Mouse (Mus musculus): ENCODE measurements around the gene Arhgap1. TPM values are rescaled to one million over a fixed set of nuclear protein-coding genes. Genes with fewer than 3 reads are reported as not detected.
A peak's percentile ranks its signal among the peaks of the same experiment; 100 is the strongest.

Arhgap1 gene
- polyA plus RNA-seq, 1 experiment from 2014 or later, result 96.3 TPM

GRCm38 (mm10) chr2:91710272-91711234, 60.9 kb downstream of the Arhgap1 start, which contains the start of the genes Atg13 and Harbi1:
Gene Atg13, minus strand, starts transcription at chr2:91710576.
Gene Harbi1, plus strand, starts transcription at chr2:91710852.
- no peaks in the 10 kb centered on the region for H3K9me3 ChIP-seq
- no peaks in the 10 kb centered on the region for H3K27me3 ChIP-seq (ENCODE audit: insufficient read depth, poor library complexity, severe bottlenecking)
- DNase-seq (ENCODE audit: low spot score), result peak; percentile 89
- peak within 1 kb of the TSS; percentile 91 for H3K4me3 ChIP-seq
- H3K36me3 ChIP-seq, result peaks cover 5% of the 10 kb centered on the region; the same call in 1 of the 2 replicates
- peaks cover 22% of the 10 kb centered on the region for H3K4me1 ChIP-seq (replicated peaks)
- peak within 1 kb of the TSS; percentile 96 for H3K27ac ChIP-seq
- WGBS, result under 1% methylated on average over 66 of the region's 66 CpGs

GRCm38 (mm10) chr2:91711256-91711925, 61.7 kb downstream of the Arhgap1 start:
- WGBS, result 5% methylated on average over 8 of the region's 8 CpGs
- Histone ChIP-seq H3K27ac (peak overlapping the region; percentile 96), H3K9me3 (no peaks in the 10 kb centered on the region), H3K27me3 (ENCODE audit: insufficient read depth, poor library complexity, severe bottlenecking) (no peaks in the 10 kb centered on the region), H3K4me1 (replicated peaks) (peaks cover 22% of the 10 kb centered on the region), H3K4me3 (peak overlapping the region; percentile 91), H3K36me3 (peaks cover 12% of the 10 kb centered on the region)
- peak; percentile 4 for DNase-seq (ENCODE audit: low spot score)

DNA sequence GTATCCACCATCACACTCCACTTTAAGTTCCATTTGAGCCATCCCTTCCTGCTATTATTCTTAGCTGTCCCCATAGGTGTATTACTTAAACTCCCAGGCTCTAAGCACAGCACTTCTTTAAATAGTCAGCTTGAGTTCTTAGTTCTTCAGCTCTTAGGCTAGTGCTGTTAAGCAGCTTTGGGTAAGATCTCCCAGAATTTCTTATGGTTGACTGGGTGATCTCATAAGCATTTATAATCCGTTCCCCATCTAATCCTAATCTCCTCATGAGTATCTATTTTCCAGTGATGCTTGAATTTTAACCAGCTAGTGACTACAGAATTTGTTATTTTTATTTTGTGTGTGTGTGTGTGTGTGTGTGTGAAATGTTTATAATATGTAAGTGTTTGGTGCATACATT, 65.3 kb downstream of the Arhgap1 start:
- DNase-seq (ENCODE audit: low spot score), result no peak
- peaks cover 15% of the 10 kb centered on the region for H3K4me1 ChIP-seq (replicated peaks)
- no peak overlapping the region for H3K4me3 ChIP-seq
- whole genome bisulfite sequencing, result 90% methylated on average over 1 of the region's 1 CpGs
- H3K36me3 ChIP-seq, result peaks cover 24% of the 10 kb centered on the region
- H3K9me3 ChIP-seq, result no peaks in the 10 kb centered on the region
- H3K27me3 ChIP-seq (ENCODE audit: insufficient read depth, poor library complexity, severe bottlenecking), result no peaks in the 10 kb centered on the region
- no peak overlapping the region for H3K27ac ChIP-seq

DNA sequence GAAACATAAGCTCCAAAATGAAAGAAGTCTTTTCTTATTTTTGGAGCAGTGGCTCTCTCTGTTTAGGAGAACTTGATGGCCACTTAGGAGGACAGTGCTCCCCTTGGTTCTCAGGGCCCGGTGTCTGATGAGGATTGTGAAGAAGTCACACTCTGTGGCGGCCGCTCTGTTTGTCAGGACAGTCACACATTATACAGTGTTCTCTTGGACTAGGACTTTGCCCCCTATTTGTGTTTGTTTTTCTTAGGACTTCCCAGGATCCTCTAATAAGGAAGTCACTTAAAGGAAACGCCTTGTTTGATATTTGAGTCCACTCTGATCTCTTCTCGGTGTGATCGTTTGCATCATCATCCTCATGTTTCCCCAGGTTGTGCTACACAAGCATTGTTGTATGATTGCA, 68.6 kb downstream of the Arhgap1 start:
- no peak for DNase-seq (ENCODE audit: low spot score)
- Histone ChIP-seq H3K36me3 (peaks cover 39% of the 10 kb centered on the region), H3K4me3 (no peak overlapping the region), H3K27me3 (ENCODE audit: insufficient read depth, poor library complexity, severe bottlenecking) (no peaks in the 10 kb centered on the region), H3K9me3 (no peaks in the 10 kb centered on the region), H3K4me1 (replicated peaks) (no peaks in the 10 kb centered on the region), H3K27ac (no peak overlapping the region)
- WGBS, result 85% methylated on average over 6 of the region's 6 CpGs

Other genes with a start within 250 kb of the Arhgap1 start
- 86.4 and 96.7 TPM in 2 replicates for gene 1110051M20Rik, start 205.2 kb upstream of the Arhgap1 start, polyA plus RNA-seq (2016; fragmentation: Nextera tagmentation; extraction: Ambion mirVana)
- 6.4 and 7.6 TPM in 2 replicates for gene Lrp4, start 192.3 kb upstream of the Arhgap1 start, polyA plus RNA-seq (2016; fragmentation: Nextera tagmentation; extraction: Ambion mirVana)
- gene Ckap5, start 123.1 kb upstream of the Arhgap1 start, polyA plus RNA-seq (2016; fragmentation: Nextera tagmentation; extraction: Ambion mirVana), result 125 and 144 TPM in 2 replicates
- gene F2, start 13.4 kb upstream of the Arhgap1 start, polyA plus RNA-seq (2016; fragmentation: Nextera tagmentation; extraction: Ambion mirVana), result 0.20 TPM in 1 of 2 replicates, not detected in the other
- 11.8 and 13.4 TPM in 2 replicates for gene Zfp408, start 69 bp upstream of the Arhgap1 start, polyA plus RNA-seq (2016; fragmentation: Nextera tagmentation; extraction: Ambion mirVana)
- 24.0 and 31.0 TPM in 2 replicates for gene Atg13, start 60.7 kb downstream of the Arhgap1 start, polyA plus RNA-seq (2016; fragmentation: Nextera tagmentation; extraction: Ambion mirVana)
- 20.8 and 20.9 TPM in 2 replicates for gene Harbi1, start 61.0 kb downstream of the Arhgap1 start, polyA plus RNA-seq (2016; fragmentation: Nextera tagmentation; extraction: Ambion mirVana)
- 21.9 and 25.7 TPM in 2 replicates for gene Ambra1, start 80.3 kb downstream of the Arhgap1 start, polyA plus RNA-seq (2016; fragmentation: Nextera tagmentation; extraction: Ambion mirVana)